Mouse (Mus musculus): ENCODE results near the gene Gjb2.

The Gjb2 gene

GRCm38 (mm10) chr14:57104106-57105023, at the start of gene Gjb2:
Gjb2 (minus strand) TSS chr14:57104702.
- DNase-seq (ENCODE audit: low spot score) = peak; percentile 91

GRCm38 (mm10) chr14:57145741-57146140, 41.2 kb upstream of the Gjb2 start:
- DNase-seq (ENCODE audit: low spot score) = peak; percentile 51

GRCm38 (mm10) chr14:57135265-57135664, 30.8 kb upstream of the Gjb2 start:
- DNase-seq (ENCODE audit: low spot score) = no peak

GRCm38 (mm10) chr14:57133161-57133661, 28.7 kb upstream of the Gjb2 start, which contains the start of gene Gjb6:
Gjb6 (minus strand) TSS chr14:57133611.
- DNase-seq (ENCODE audit: low spot score) = no peak

GRCm38 (mm10) chr14:57127383-57127782, 22.9 kb upstream of the Gjb2 start:
- no peak for DNase-seq (ENCODE audit: low spot score)

GRCm38 (mm10) chr14:57122295-57122694, 17.8 kb upstream of the Gjb2 start:
- DNase-seq (ENCODE audit: low spot score) = no peak

GRCm38 (mm10) chr14:57115823-57116544, 11.5 kb upstream of the Gjb2 start, which contains the start of gene Gm4491:
Gm4491 (minus strand) TSS chr14:57115883.
- DNase-seq (ENCODE audit: low spot score) = no peak

- no peak for DNase-seq (ENCODE audit: low spot score)
Measured at GRCm38 (mm10) chr14:57109194-57109593, 4.7 kb upstream of the Gjb2 start.

- DNase-seq (ENCODE audit: low spot score) = no peak
Measured at GRCm38 (mm10) chr14:57107916-57108315, 3.4 kb upstream of the Gjb2 start.

- DNase-seq (ENCODE audit: low spot score) = peak; percentile 86
Measured at GRCm38 (mm10) chr14:57107091-57107490, 2.6 kb upstream of the Gjb2 start.

GRCm38 (mm10) chr14:57105721-57106120, 1.2 kb upstream of the Gjb2 start:
- DNase-seq (ENCODE audit: low spot score) = no peak

GRCm38 (mm10) chr14:57105111-57105510, 609 bp upstream of the Gjb2 start:
- DNase-seq (ENCODE audit: low spot score) = no peak

GRCm38 (mm10) chr14:57103711-57104105, 794 bp downstream of the Gjb2 start:
- no peak for DNase-seq (ENCODE audit: low spot score)

GRCm38 (mm10) chr14:57103121-57103520, 1.4 kb downstream of the Gjb2 start:
- DNase-seq (ENCODE audit: low spot score) = no peak

- DNase-seq (ENCODE audit: low spot score) = no peak
Measured at GRCm38 (mm10) chr14:57101623-57102022, 2.9 kb downstream of the Gjb2 start.

- no peak for DNase-seq (ENCODE audit: low spot score)
Measured at GRCm38 (mm10) chr14:57095855-57096254, 8.6 kb downstream of the Gjb2 start.

GRCm38 (mm10) chr14:57093029-57093428, 11.5 kb downstream of the Gjb2 start:
- peak; percentile 74 for DNase-seq (ENCODE audit: low spot score)

- peak; percentile 56 for DNase-seq (ENCODE audit: low spot score)
Measured at GRCm38 (mm10) chr14:57090001-57090400, 14.5 kb downstream of the Gjb2 start.

- DNase-seq (ENCODE audit: low spot score) = peak; percentile 91
Measured at GRCm38 (mm10) chr14:57089107-57089506, 15.4 kb downstream of the Gjb2 start.

GRCm38 (mm10) chr14:57084180-57084668, 20.3 kb downstream of the Gjb2 start:
- DNase-seq (ENCODE audit: low spot score) = peak; percentile 57

GRCm38 (mm10) chr14:57082863-57083262, 21.6 kb downstream of the Gjb2 start:
- no peak for DNase-seq (ENCODE audit: low spot score)

- no peak for DNase-seq (ENCODE audit: low spot score)
Measured at GRCm38 (mm10) chr14:57075537-57075936, 29.0 kb downstream of the Gjb2 start.

All from yolk sac, embryonic 10.5 days (tissue).